Mouse (Mus musculus) forebrain, embryonic 12.5 days (tissue): ENCODE results near the gene Ntn3. TPM values are rescaled to one million over a fixed set of nuclear protein-coding genes. Genes with fewer than 3 reads are reported as not detected.
A peak's percentile ranks its signal among the peaks of the same experiment; 100 is the strongest.

Experiments used
- ATAC-seq: fragments of 200-750 bp; cut with Nextera tagmentation; 2 replicates; pipeline ENCODE4 v1.8.0; 2017; ENCODE audit warnings: moderate TSS enrichment; ENCODE audit not compliant: low FRiP score
- H3K27ac ChIP-seq: fragments of 300-500 bp; sonication (generic); 2 replicates; pipeline ENCODE4 v1.5.1; 2016; ENCODE audit warnings: mild to moderate bottlenecking
- H3K27me3 ChIP-seq: fragments of 300-500 bp; sonication (generic); 2 replicates; pipeline ENCODE4 v1.6.1; 2016; ENCODE audit warnings: mild to moderate bottlenecking
- H3K36me3 ChIP-seq: fragments of 300-500 bp; sonication (generic); replicated peaks from 2 replicates; pipeline ENCODE4 v1.6.1; 2016; ENCODE audit warnings: mild to moderate bottlenecking
- H3K4me1 ChIP-seq: fragments of 300-500 bp; sonication (generic); 2 replicates; pipeline ENCODE4 v1.6.1; 2016
- H3K4me2 ChIP-seq: fragments of 300-500 bp; sonication (generic); 2 replicates; pipeline ENCODE4 v1.6.1; 2016; ENCODE audit warnings: mild to moderate bottlenecking, moderate library complexity
- H3K4me3 ChIP-seq: fragments of 300-500 bp; sonication (generic); replicated peaks from 2 replicates; pipeline ENCODE4 v1.5.1; 2016; ENCODE audit warnings: mild to moderate bottlenecking
- H3K9ac ChIP-seq: fragments of 300-500 bp; sonication (generic); 2 replicates; pipeline ENCODE4 v1.6.1; 2016; ENCODE audit warnings: mild to moderate bottlenecking
- H3K9me3 ChIP-seq: fragments of 300-500 bp; sonication (generic); 2 replicates; pipeline ENCODE4 v1.6.1; 2016
- WGBS: fragments of 180-500 bp; shearing (Covaris S2); methylation state at CpG from one replicate; pipeline ENCODE4 v1.1.7; 2016; 5-methylcytosine and 5-hydroxymethylcytosine counted together
- polyA plus RNA-seq: library from polyadenylated mRNA; unstranded; fragments of >200 nt; fragmentation: Nextera tagmentation; extraction: Ambion mirVana; gene quantifications from 2 replicates; pipeline ENCODE4 v1.2.1, GENCODE M21; 2016

The Ntn3 gene
- polyA plus RNA-seq: 4.3 and 5.2 TPM in 2 replicates

DNA sequence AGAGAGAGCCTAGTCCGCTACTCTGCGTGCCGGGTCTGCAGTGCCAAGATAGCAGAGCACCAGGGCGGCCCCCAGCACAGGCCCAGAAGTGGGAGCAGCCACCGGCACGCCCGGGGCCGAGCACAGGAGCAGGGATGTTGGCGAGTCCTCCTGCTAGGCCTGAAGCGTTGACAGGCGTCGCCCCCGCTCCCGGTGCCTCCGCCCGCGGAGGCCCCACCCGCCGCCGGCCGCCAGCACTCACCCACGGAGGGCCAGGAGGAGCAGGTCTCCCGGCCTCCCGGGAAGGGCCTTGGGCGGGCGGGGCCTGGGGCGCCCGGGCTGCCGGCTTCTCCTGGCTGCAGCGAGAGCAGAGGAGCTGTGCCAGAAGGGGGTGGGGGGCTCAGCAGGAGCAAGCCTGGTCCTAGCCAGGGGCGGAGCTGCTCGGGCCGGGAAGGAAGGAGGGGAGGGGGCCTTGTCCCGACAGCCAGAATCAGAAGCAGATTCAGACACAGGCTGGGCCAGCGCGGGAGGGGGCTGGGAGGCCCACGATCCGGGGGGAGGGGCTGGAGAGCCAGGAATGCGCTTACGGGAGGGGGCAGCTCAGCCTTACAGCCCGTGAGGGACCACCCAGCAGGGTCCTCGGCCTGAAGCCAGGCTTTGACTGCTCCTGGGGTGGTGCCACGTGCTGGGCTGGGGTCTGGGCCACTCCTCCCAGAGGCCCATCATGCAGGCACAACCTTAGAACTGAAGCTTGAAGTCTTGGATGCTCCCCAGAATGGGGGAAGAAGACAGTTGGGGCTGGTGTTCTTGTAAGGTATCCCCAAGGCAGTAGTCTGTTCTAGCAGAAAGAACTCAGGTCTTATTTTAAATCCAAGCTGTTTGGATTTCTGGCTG, at the start of gene Ntn3:
Ntn3 (minus strand) TSS at position 489 of the 873 bp plus-strand sequence.
- no peaks in the 10 kb centered on the region for H3K9me3 ChIP-seq
- peak within 1 kb of the TSS; percentile 79 for H3K9ac ChIP-seq
- peak within 1 kb of the TSS; percentile 73 for H3K27ac ChIP-seq
- ATAC-seq: peak; percentile 45
- no peaks in the 10 kb centered on the region for H3K36me3 ChIP-seq
- peaks cover 48% of the 10 kb centered on the region for H3K27me3 ChIP-seq
- peaks cover 75% of the 10 kb centered on the region for H3K4me1 ChIP-seq
- H3K4me2 ChIP-seq: peak within 1 kb of the TSS; percentile 92
- under 1% methylated on average over 43 of the region's 43 CpGs for WGBS
- H3K4me3 ChIP-seq: peak within 1 kb of the TSS; percentile 64

DNA sequence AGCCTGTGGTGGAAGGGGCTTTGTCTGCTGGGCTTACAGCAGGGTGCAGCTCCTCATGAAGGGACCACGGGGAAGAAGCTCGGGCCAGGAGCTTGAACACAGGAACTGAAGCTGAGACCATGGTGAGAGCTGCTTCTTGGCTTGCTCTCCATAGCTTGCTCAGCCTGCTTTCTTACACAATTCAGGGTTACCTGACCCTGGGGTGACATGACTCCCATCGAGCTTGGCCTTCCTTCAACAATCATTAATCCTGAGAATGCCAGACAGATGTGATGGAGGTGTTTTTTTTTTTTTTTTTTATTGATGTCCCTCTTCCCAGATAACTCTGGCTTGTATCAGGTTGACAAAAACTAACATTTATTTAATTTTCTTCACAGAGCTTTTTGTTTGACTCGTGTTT, 49.6 kb upstream of the Ntn3 start:
- Histone ChIP-seq H3K9ac (no peak overlapping the region), H3K9me3 (no peaks in the 10 kb centered on the region), H3K4me2 (no peak overlapping the region), H3K4me1 (no peaks in the 10 kb centered on the region), H3K4me3 (no peak overlapping the region), H3K36me3 (no peaks in the 10 kb centered on the region), H3K27me3 (no peaks in the 10 kb centered on the region), H3K27ac (no peak overlapping the region)
- no peak for ATAC-seq
- WGBS: 75% methylated on average over 4 of the region's 4 CpGs

DNA sequence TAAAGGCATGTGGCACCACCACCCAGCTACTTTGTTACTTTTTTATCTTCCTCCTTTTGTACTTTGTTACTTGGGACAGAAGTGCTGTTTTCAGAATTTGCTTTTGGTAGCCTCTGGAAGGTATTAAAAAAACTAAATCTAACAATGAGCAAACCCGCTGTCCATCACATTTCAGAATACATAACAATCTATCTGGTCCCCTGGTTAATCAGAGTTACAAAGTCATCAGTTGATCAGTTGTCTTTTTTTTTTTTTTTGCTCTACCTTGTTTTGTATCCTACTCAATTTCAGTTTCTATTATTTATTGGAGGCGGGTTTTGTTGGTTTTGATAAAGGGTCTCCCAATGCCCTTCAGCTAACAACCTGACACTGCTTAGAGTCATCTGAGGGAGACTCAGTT, 43.0 kb upstream of the Ntn3 start:
- H3K27ac ChIP-seq: 0 out of 2 replicates have a peak overlapping the region, but pooled peaks have one; percentile 85
- 92% methylated on average over 2 of the region's 2 CpGs for WGBS
- H3K27me3 ChIP-seq: no peaks in the 10 kb centered on the region
- no peak overlapping the region for H3K4me2 ChIP-seq
- H3K9me3 ChIP-seq: no peaks in the 10 kb centered on the region
- peaks cover 14% of the 10 kb centered on the region for H3K4me1 ChIP-seq
- ATAC-seq: no peak
- peaks cover 16% of the 10 kb centered on the region for H3K36me3 ChIP-seq
- H3K4me3 ChIP-seq: no peak overlapping the region
- H3K9ac ChIP-seq: no peak overlapping the region

DNA sequence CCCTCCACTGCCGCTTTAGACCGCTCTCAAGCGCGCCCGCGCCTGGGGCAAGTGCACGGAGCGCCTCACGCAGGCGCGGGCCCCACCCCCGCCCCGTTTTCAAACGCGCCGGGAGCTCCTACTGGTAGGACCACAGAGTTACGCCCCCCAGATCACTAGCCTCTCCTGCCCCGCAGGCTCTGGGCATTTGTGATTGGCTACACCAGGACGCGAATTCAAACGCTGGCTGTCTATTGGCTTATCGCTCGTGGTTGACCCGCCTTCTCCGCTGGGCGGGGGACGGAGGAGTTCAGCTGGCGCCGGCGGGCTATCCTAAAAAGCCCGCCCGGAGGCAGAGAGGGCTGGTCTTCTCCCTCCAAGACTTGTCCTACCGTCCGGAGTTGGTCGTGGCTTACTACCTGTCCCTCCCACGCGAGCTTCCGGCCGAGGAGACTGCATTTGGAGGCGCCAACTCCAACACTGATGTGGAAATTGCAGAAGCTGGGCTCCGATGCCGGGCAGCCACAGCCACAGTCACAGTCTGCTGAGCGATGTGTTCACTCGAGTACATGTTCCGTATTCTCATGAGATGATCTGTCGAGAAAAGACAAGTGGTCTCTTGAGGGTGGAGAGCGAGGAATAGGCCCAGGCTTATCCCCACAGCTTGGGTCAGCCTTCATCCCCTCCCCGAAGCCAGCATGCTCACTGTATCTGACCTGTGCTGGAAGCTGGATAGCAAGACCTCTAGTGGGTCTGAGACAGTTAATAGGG, 42.2 kb upstream of the Ntn3 start, which contains the start of gene Ccnf:
Ccnf (minus strand) TSS at position 165 of the 750 bp plus-strand sequence.
- H3K4me3 ChIP-seq: peak within 1 kb of the TSS; percentile 78
- peak within 1 kb of the TSS; percentile 71 for H3K4me2 ChIP-seq
- H3K4me1 ChIP-seq: peaks cover 14% of the 10 kb centered on the region
- peak within 1 kb of the TSS; percentile 85 for H3K9ac ChIP-seq
- ATAC-seq: peak; percentile 100
- peak within 1 kb of the TSS; percentile 85 for H3K27ac ChIP-seq
- no peaks in the 10 kb centered on the region for H3K9me3 ChIP-seq
- peaks cover 24% of the 10 kb centered on the region for H3K36me3 ChIP-seq
- under 1% methylated on average over 48 of the region's 48 CpGs for WGBS
- no peaks in the 10 kb centered on the region for H3K27me3 ChIP-seq

DNA sequence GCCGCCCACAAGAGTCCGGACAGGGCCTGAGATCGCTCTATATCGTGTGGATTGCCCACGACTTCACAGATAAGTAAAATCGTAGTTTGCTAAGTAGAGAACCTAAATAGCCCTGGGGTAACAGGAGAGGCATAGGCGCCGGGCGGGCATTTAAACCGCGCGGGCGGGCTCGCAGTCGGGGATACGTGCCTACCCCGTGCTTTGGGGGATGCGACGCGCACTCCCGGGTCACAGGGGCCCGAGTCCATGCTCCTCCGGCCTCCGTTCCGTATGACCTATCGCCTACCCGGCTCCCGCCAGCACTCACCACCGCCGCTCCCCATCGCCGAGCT, 41.6 kb upstream of the Ntn3 start:
- under 1% methylated on average over 32 of the region's 32 CpGs for WGBS
- Histone ChIP-seq H3K4me2 (peak overlapping the region; percentile 71), H3K9ac (peak overlapping the region; percentile 85), H3K27ac (peak overlapping the region; percentile 76), H3K27me3 (no peaks in the 10 kb centered on the region), H3K9me3 (no peaks in the 10 kb centered on the region), H3K4me3 (peak overlapping the region; percentile 78), H3K4me1 (peaks cover 14% of the 10 kb centered on the region), H3K36me3 (peaks cover 29% of the 10 kb centered on the region)
- ATAC-seq: no peak

DNA sequence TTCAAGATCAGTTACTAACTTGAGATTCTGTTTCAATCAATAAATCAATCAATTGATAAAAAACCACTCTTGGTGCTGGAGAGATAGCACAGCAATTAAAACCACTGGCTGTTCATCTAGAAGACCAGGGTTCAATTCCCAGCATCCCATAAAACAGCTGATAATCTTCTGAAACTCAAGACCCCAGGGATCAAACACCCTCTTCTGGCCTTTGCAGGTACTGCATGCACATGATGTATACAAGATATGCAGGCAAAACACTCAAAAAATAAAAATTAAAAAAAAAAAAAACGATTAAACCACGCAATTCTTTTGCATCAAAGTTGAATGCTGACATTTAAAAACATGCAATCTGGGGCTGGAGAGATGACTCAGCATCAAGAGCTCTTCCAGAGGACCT, 39.3 kb upstream of the Ntn3 start:
- WGBS: 98% methylated on average over 2 of the region's 2 CpGs
- no peak overlapping the region; the same call in 1 of the 2 replicates for H3K4me2 ChIP-seq
- H3K27ac ChIP-seq: no peak overlapping the region
- peaks cover 7% of the 10 kb centered on the region; the same call in 1 of the 2 replicates for H3K9me3 ChIP-seq
- peaks cover 14% of the 10 kb centered on the region for H3K4me1 ChIP-seq
- peaks cover 47% of the 10 kb centered on the region for H3K36me3 ChIP-seq
- no peak overlapping the region for H3K9ac ChIP-seq
- H3K4me3 ChIP-seq: no peak overlapping the region
- no peak for ATAC-seq
- no peaks in the 10 kb centered on the region for H3K27me3 ChIP-seq

DNA sequence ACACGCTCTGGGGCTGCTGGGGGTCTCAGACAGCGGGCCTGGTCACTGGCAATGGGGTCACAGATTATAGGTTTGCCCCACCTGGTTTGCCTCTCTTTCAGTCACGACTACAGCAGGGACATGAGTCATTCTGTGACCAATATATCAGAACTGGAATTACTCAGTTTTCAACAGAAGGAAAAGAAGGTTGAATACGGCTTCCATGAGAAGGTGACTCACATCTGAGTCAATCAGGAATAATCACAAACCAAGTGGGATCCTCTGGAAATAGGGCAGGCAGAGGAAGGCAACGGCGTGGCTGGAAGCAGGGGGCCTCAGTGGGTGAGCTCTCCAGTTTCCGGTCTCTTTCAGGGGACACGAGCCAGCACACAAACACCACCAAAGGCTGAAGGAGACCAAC, 34.7 kb upstream of the Ntn3 start:
- WGBS: 95% methylated on average over 8 of the region's 8 CpGs
- Histone ChIP-seq H3K4me3 (no peak overlapping the region), H3K4me2 (no peak overlapping the region), H3K27me3 (no peaks in the 10 kb centered on the region), H3K9me3 (peaks cover 7% of the 10 kb centered on the region; the same call in 1 of the 2 replicates), H3K9ac (no peak overlapping the region), H3K27ac (no peak overlapping the region), H3K36me3 (peaks cover 92% of the 10 kb centered on the region), H3K4me1 (no peaks in the 10 kb centered on the region)
- ATAC-seq: no peak

DNA sequence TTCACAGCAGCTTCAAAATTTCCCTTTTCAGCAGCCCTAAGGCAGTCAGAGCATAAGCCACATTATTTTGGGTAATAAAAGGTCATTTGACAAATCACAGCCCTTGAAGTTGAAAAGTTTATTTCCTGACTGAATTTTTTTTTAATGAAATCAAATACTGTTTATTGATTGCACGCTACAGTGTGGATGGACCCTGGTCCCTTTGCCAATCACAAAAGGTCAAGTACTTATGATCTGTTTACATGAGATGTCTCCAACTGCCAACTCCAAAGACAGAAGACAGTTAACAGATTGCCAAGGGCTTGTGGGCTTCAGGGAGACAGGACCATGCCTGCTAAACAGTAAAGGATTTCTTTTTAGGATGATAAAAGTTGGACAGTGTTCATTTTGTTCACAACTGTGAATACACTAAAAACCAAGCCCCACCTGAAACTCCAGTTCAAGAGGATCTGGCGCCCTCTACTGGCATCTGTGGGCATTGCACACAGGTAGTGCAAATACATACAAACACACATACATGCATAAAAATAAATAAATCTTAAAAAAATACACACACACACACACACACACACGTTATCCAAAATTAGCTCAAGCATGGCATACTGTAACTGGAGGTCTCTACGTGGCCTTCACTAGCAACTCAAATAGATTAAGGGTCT, 34.1 kb upstream of the Ntn3 start:
- H3K27me3 ChIP-seq: no peaks in the 10 kb centered on the region
- H3K9me3 ChIP-seq: peaks cover 7% of the 10 kb centered on the region; the same call in 1 of the 2 replicates
- WGBS: 88% methylated on average over 4 of the region's 4 CpGs
- peaks cover 92% of the 10 kb centered on the region for H3K36me3 ChIP-seq
- ATAC-seq: no peak
- no peak overlapping the region for H3K27ac ChIP-seq
- no peak overlapping the region for H3K4me3 ChIP-seq
- H3K9ac ChIP-seq: no peak overlapping the region
- H3K4me2 ChIP-seq: no peak overlapping the region
- no peaks in the 10 kb centered on the region for H3K4me1 ChIP-seq

DNA sequence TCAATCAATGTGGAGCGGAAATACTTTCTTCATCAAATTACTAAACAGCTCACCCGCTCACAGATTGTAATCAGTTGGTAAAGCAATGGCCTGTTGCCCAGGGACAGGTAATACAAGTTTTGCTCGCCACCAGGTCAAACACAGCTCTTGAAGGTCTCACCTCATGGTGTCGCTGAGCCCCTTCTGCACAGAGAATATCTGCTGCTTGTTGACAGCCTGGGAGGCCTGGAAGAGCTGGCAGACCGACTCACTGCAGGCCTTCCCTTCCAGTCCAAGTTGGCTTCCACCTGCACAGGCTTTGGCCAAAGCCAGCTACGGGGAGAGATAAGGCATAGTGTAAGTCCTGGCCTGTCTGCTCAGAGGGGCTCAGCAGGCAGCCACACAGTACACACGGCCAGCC, 27.6 kb upstream of the Ntn3 start:
- Histone ChIP-seq H3K36me3 (peaks cover 100% of the 10 kb centered on the region), H3K4me1 (no peaks in the 10 kb centered on the region), H3K9ac (no peak overlapping the region), H3K9me3 (no peaks in the 10 kb centered on the region), H3K27me3 (no peaks in the 10 kb centered on the region), H3K4me3 (no peak overlapping the region), H3K27ac (no peak overlapping the region), H3K4me2 (no peak overlapping the region)
- 96% methylated on average over 7 of the region's 7 CpGs for WGBS
- ATAC-seq: no peak

DNA sequence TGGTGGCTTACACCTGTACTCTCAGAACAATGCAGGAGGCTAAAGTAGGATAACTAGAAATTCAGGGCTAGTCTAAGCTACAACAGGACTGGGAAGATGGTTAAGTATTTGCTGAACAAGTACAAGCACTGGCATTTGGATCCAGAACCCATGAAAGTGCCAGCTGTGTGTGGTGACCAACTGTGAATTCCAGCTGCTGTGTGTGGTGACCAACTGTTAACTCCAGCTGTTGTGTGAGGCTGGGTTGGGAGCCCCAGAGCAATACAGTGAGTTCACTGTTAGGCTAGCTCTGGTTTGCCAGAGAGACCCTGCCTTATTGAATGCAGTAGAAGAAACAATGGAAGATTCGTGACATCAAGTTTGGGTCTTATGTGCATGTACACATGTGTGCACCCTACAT, 27.1 kb upstream of the Ntn3 start:
- H3K27ac ChIP-seq: no peak overlapping the region
- 100% methylated on average over 1 of the region's 1 CpGs for WGBS

DNA sequence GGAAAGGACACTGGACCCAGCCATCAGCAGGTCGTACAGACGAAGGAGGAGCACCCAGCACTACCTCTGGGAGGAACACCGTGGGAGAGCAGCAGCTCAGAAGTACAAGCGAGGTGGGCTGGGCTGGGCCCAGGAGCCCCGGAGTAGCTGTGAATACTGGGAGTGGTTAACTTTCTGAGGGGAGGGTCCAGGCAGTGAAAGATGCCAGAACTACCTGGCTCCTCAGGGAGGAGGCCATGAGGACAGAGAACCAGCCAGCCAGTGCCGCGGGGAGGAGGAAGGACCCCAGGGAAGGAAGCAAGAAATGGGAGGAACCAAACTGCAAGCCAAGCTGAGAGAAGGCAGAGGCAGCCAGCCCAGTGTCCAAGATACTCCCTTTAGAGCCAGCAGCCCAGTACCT, 18.6 kb upstream of the Ntn3 start:
- Histone ChIP-seq H3K9ac (no peak overlapping the region), H3K4me1 (no peaks in the 10 kb centered on the region), H3K27me3 (no peaks in the 10 kb centered on the region), H3K36me3 (peaks cover 98% of the 10 kb centered on the region), H3K27ac (no peak overlapping the region), H3K4me3 (no peak overlapping the region), H3K4me2 (no peak overlapping the region), H3K9me3 (no peaks in the 10 kb centered on the region)
- WGBS: 91% methylated on average over 7 of the region's 7 CpGs
- no peak for ATAC-seq

More for the DNA sequence above, 27.1 kb upstream of the Ntn3 start:
- Histone ChIP-seq H3K4me3 (no peak overlapping the region), H3K27me3 (no peaks in the 10 kb centered on the region), H3K9me3 (no peaks in the 10 kb centered on the region), H3K36me3 (peaks cover 100% of the 10 kb centered on the region), H3K9ac (no peak overlapping the region), H3K4me2 (no peak overlapping the region), H3K4me1 (no peaks in the 10 kb centered on the region)
- ATAC-seq: no peak

DNA sequence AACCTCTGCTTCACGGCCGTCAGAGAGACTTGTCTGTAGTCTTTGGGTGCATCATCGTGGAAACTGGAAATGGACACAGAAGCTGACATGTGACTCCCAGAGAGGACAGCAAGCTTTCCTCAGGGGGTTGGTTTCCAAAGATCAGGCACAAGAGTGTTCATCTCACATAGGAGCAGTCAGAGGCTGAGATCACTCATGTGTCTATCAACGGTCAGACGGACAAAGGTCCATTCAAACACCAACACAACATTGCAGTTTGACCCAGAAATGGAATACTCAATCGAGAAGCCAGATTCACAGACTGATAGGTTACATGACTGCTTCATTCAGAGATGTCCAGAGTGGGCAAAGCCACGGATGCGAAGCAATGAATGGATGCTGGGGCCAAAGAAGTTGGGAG, 17.4 kb upstream of the Ntn3 start:
- H3K27me3 ChIP-seq: no peaks in the 10 kb centered on the region
- H3K27ac ChIP-seq: no peak overlapping the region
- H3K4me3 ChIP-seq: no peak overlapping the region
- H3K9ac ChIP-seq: no peak overlapping the region
- no peaks in the 10 kb centered on the region for H3K4me1 ChIP-seq
- no peak for ATAC-seq
- peaks cover 91% of the 10 kb centered on the region for H3K36me3 ChIP-seq
- 93% methylated on average over 8 of the region's 8 CpGs for WGBS
- H3K4me2 ChIP-seq: no peak overlapping the region
- H3K9me3 ChIP-seq: no peaks in the 10 kb centered on the region
